Mouse (Mus musculus): ENCODE measurements around the gene Oasl2.

DNA sequence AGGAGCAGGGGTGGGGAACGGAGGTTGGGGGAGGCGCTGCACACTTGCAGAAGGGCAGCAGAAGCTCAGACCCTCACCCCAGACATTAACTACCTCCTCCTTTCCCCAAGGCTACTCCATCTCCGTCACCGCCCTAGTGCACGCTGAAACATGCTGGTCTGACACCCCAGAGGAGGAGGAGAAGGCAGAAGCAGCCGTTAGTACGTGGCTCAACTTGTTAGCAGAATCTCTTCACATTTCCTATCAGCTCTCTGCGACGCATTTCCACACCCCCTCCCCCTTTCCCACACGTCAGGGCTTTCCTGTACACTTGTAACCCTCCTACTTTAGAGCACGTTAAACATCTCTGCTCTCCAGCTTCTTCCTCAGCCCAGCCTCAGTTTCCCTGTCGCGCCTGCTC, 17.3 kb upstream of the Oasl2 start:
- TF ChIP-seq GATA1 (IDR thresholded peaks at IDR 0.05; ENCODE audit: borderline replicate concordance, low read length): no peak
- no peak for TF ChIP-seq FLI1 (IDR thresholded peaks at IDR 0.05; ENCODE audit: low read length)
